Mouse (Mus musculus) lung, postnatal 0 days (tissue): ENCODE data around the gene BC048671.

Source experiments
- CTCF ChIP-seq: IDR thresholded peaks from 2 replicates; pipeline ENCODE4 v1.5.1; 2016; ENCODE audit warnings: antibody characterized with exemption, mild to moderate bottlenecking
- EP300 ChIP-seq: IDR thresholded peaks from 2 replicates; pipeline ENCODE4 v1.6.1; 2016; ENCODE audit warnings: antibody characterized with exemption, mild to moderate bottlenecking, control low read depth

DNA sequence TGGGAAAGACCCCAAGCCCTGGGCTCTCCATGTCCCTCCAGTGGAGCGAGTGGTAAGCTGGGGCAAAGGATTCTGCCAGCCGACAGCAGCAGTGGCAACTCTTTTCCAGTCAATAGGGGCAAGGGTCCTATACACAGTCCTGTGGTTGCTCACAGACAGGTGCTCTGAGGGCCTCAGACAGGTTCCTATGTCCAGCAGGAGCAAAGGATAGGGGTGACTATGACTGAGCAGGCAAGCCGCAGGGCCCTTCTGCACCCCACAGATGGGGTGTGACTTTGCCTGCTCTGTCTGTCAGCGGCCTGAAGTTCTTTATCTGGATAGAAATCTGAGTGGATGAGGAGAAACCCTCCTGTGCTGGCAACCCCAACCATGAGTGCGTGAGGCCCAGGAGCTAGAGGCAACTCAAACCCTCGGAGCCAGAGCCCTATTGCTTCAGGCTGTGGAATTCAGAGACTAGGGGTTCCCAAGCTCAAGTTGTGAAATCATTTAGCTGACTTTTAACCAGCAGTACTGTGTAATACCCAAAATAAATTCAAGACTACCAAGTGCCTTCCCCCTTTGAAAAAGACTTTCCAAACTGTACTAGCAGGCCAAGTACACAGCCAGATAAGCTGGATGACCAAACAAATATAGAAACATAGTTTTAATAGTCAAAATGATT, 5.4 kb downstream of the BC048671 start:
- no peak for TF ChIP-seq CTCF
- TF ChIP-seq EP300 = no peak
